17 mouse cellular contexts compared by ENCODE assay signal in genomic region chr19:56401864-56402263, GRCm38 (mm10). TPM values are rescaled to one million over a fixed set of nuclear protein-coding genes. Genes with fewer than 3 reads are reported as not detected.
A peak's percentile ranks its signal among the peaks of the same experiment; 100 is the strongest.
DNase-seq lines count a peak whose midpoint lies in the region; ATAC-seq lines count a peak whose summit lies in the region.
"Had no signal": no experiment of that assay in that cellular context is flagged by ENCODE, and none has a peak within 500 bp of the region (broad histone marks: within the 10 kb centered on the region; RNA-seq: fewer than 3 reads in every experiment).

No protein-coding gene starts in this region.

- H3K9ac ChIP-seq in hindbrain, embryonic 11.5 days (ENCODE audit: low read depth, low read length): no peak overlapping the region
- H3K9ac ChIP-seq in limb, embryonic 11.5 days (ENCODE audit: low read length): no peak overlapping the region
- no peak overlapping the region for H3K9ac ChIP-seq in kidney, embryonic 14.5 days (ENCODE audit: low read depth, low read length)

- DNase-seq in hindbrain, embryonic 11.5 days (ENCODE audit: low spot score): no peak
- DNase-seq in hindbrain, embryonic 10.5 days (ENCODE audit: low spot score): no peak
- DNase-seq in MN1 (ENCODE audit: low spot score): peak; percentile 47
- peak; percentile 49 for DNase-seq in limb, embryonic 11.5 days (ENCODE audit: low spot score)
- DNase-seq in right cerebral cortex, postnatal 36 days (ENCODE audit: low spot score in 2 of 2): no peak
- DNase-seq: cerebellum, adult 11-12 months; cerebellum, postnatal 25 days; gastrocnemius, postnatal 25 days; heart, postnatal 14 days; lung, adult 18-20 months; spleen, adult 18-20 months had no signal

- H3K4me2 ChIP-seq in hindbrain, embryonic 11.5 days (replicated peaks; ENCODE audit: low read depth, low read length): no peak overlapping the region
- no peak overlapping the region for H3K4me2 ChIP-seq in limb, embryonic 11.5 days (ENCODE audit: low read depth, severe bottlenecking)
- H3K4me2 ChIP-seq in kidney, embryonic 14.5 days (replicated peaks; ENCODE audit: low read depth, low read length): no peak overlapping the region
- H3K4me2 ChIP-seq: heart, embryonic 11.5 days had no signal

- no peaks in the 10 kb centered on the region; the same call in 1 of the 2 replicates for H3K27me3 ChIP-seq in hindbrain, embryonic 11.5 days (ENCODE audit: control insufficient read depth, insufficient read depth, low read length)
- H3K27me3 ChIP-seq in hindbrain, embryonic 10.5 days (ENCODE audit: insufficient read depth, poor library complexity, severe bottlenecking): peaks cover 18% of the 10 kb centered on the region
- H3K27me3 ChIP-seq in limb, embryonic 11.5 days (ENCODE audit: control insufficient read depth, insufficient read depth, low read length): no peaks in the 10 kb centered on the region
- H3K27me3 ChIP-seq in kidney, embryonic 14.5 days (ENCODE audit: control insufficient read depth, insufficient read depth, low read length): no peaks in the 10 kb centered on the region

- peak; percentile 47; the same call in 1 of the 2 replicates for ATAC-seq in hindbrain, embryonic 11.5 days (ENCODE audit: low FRiP score)
- ATAC-seq in limb, embryonic 11.5 days (ENCODE audit: insufficient number of reproducible peaks, low FRiP score, low TSS enrichment, low read depth): peak; percentile 58
- ATAC-seq in kidney, embryonic 14.5 days (ENCODE audit: low FRiP score, low TSS enrichment): no peak
- ATAC-seq: inflammation-experienced regulatory T-cells, adult 6 months had no signal

- no peak overlapping the region for H3K27ac ChIP-seq in hindbrain, embryonic 11.5 days (ENCODE audit: low read depth, low read length)
- no peak overlapping the region for H3K27ac ChIP-seq in hindbrain, embryonic 10.5 days
- H3K27ac ChIP-seq in brown adipose tissue, adult 24 weeks (replicated peaks; ENCODE audit: low read depth, low read length): peak overlapping the region; percentile 9; the same call in 1 of the 2 replicates
- H3K27ac ChIP-seq in limb, embryonic 11.5 days (replicated peaks; ENCODE audit: low read depth, low read length): no peak overlapping the region
- H3K27ac ChIP-seq in kidney, embryonic 14.5 days (ENCODE audit: low read depth, low read length): no peak overlapping the region

- H3K36me3 ChIP-seq in hindbrain, embryonic 11.5 days (ENCODE audit: control insufficient read depth, insufficient read depth, low read length): no peaks in the 10 kb centered on the region
- peaks cover 17% of the 10 kb centered on the region; the same call in 1 of the 2 replicates for H3K36me3 ChIP-seq in hindbrain, embryonic 10.5 days
- H3K36me3 ChIP-seq in limb, embryonic 11.5 days (ENCODE audit: control insufficient read depth, insufficient read depth, low read length): no peaks in the 10 kb centered on the region
- peaks cover 5% of the 10 kb centered on the region for H3K36me3 ChIP-seq in kidney, embryonic 14.5 days (ENCODE audit: control insufficient read depth, insufficient read depth, low read length)

- 75% methylated on average over 6 of the region's 6 CpGs for WGBS in hindbrain, embryonic 11.5 days
- 85% methylated on average over 6 of the region's 6 CpGs for WGBS in hindbrain, embryonic 10.5 days
- 40% methylated on average over 6 of the region's 6 CpGs for WGBS in limb, embryonic 11.5 days
- 80% methylated on average over 6 of the region's 6 CpGs for WGBS in kidney, embryonic 14.5 days

- H3K4me3 ChIP-seq in hindbrain, embryonic 11.5 days (ENCODE audit: low read depth, low read length): no peak overlapping the region
- H3K4me3 ChIP-seq in hindbrain, embryonic 10.5 days: no peak overlapping the region
- no peak overlapping the region for H3K4me3 ChIP-seq in brown adipose tissue, adult 24 weeks (ENCODE audit: insufficient read depth, low read depth, low read length)
- no peak overlapping the region for H3K4me3 ChIP-seq in limb, embryonic 11.5 days (ENCODE audit: low read depth, low read length)
- H3K4me3 ChIP-seq in kidney, embryonic 14.5 days (ENCODE audit: low read length): no peak overlapping the region
- H3K4me3 ChIP-seq: erythroblast, embryonic 14.5 days had no signal

- no peaks in the 10 kb centered on the region for H3K4me1 ChIP-seq in hindbrain, embryonic 11.5 days (replicated peaks; ENCODE audit: control insufficient read depth, insufficient read depth, low read length)
- H3K4me1 ChIP-seq in hindbrain, embryonic 10.5 days (replicated peaks): peaks cover 14% of the 10 kb centered on the region
- 0 out of 2 replicates have a peak, but pooled peaks cover 13% of the 10 kb centered on the region for H3K4me1 ChIP-seq in brown adipose tissue, adult 24 weeks (ENCODE audit: control insufficient read depth, insufficient read depth, insufficient read length, low read length)
- peaks cover 7% of the 10 kb centered on the region; the same call in 1 of the 2 replicates for H3K4me1 ChIP-seq in limb, embryonic 11.5 days (ENCODE audit: control insufficient read depth, insufficient read depth, low read length)
- peaks cover 9% of the 10 kb centered on the region; the same call in 1 of the 2 replicates for H3K4me1 ChIP-seq in kidney, embryonic 14.5 days (ENCODE audit: control insufficient read depth, insufficient read depth, low read length)

- no peaks in the 10 kb centered on the region for H3K9me3 ChIP-seq in hindbrain, embryonic 11.5 days (ENCODE audit: control insufficient read depth, low read length)
- no peaks in the 10 kb centered on the region for H3K9me3 ChIP-seq in hindbrain, embryonic 10.5 days
- no peaks in the 10 kb centered on the region for H3K9me3 ChIP-seq in limb, embryonic 11.5 days (ENCODE audit: control insufficient read depth, low read length)
- no peaks in the 10 kb centered on the region for H3K9me3 ChIP-seq in kidney, embryonic 14.5 days (ENCODE audit: control insufficient read depth, low read length)

RNA-seq across cellular contexts. Expression of gene Casp7, which starts 4.9 kb away (rescaled TPM):
- polyA plus RNA-seq in hindbrain, embryonic 11.5 days (2014; fragmentation: Nextera tagmentation; extraction: Ambion mirVana): 16.5 and 16.6 TPM in 2 replicates
- 15.4 and 15.7 TPM in 2 replicates for polyA plus RNA-seq in hindbrain, embryonic 10.5 days (2016; fragmentation: Nextera tagmentation; extraction: Ambion mirVana)
- polyA plus RNA-seq in brown adipose tissue, adult 24 weeks (2012; ENCODE audit: insufficient read depth, insufficient read length, missing spikeins): 5.4 and 8.2 TPM in 2 replicates
- 24.5 and 26.6 TPM in 2 replicates for polyA plus RNA-seq in limb, embryonic 11.5 days (2014; fragmentation: Nextera tagmentation; extraction: Ambion mirVana)
- 24.3 and 28.3 TPM in 2 replicates for polyA plus RNA-seq in kidney, embryonic 14.5 days (2014; fragmentation: Nextera tagmentation; extraction: Ambion mirVana)

RNA-seq across cellular contexts. Expression of gene Nrap, which starts 12.0 kb away (rescaled TPM):
- polyA plus RNA-seq in hindbrain, embryonic 11.5 days (2014; fragmentation: Nextera tagmentation; extraction: Ambion mirVana): 0.15 and 0.22 TPM in 2 replicates
- 0.05 and 0.08 TPM in 2 replicates for polyA plus RNA-seq in hindbrain, embryonic 10.5 days (2016; fragmentation: Nextera tagmentation; extraction: Ambion mirVana)
- 3.8 and 6.4 TPM in 2 replicates for polyA plus RNA-seq in brown adipose tissue, adult 24 weeks (2012; ENCODE audit: insufficient read depth, insufficient read length, missing spikeins)
- polyA plus RNA-seq in limb, embryonic 11.5 days (2014; fragmentation: Nextera tagmentation; extraction: Ambion mirVana): 0.21 TPM in 2 replicates
- polyA plus RNA-seq in kidney, embryonic 14.5 days (2014; fragmentation: Nextera tagmentation; extraction: Ambion mirVana): 0.19 TPM in 1 of 2 replicates, not detected in the other
- polyA plus RNA-seq: inflammation-experienced regulatory T-cells, adult 6 months had no signal

RNA-seq across cellular contexts. Expression of gene Plekhs1, which starts 59.6 kb away (rescaled TPM):
- polyA plus RNA-seq in hindbrain, embryonic 11.5 days (2014; fragmentation: Nextera tagmentation; extraction: Ambion mirVana): 0.18 TPM in 1 of 2 replicates, not detected in the other
- polyA plus RNA-seq in hindbrain, embryonic 10.5 days (2016; fragmentation: Nextera tagmentation; extraction: Ambion mirVana): 0.07 TPM in 1 of 2 replicates, not detected in the other
- not detected in 2 replicates for polyA plus RNA-seq in brown adipose tissue, adult 24 weeks (2012; ENCODE audit: insufficient read depth, insufficient read length, missing spikeins)
- 0.37 TPM in 1 of 2 replicates, not detected in the other for polyA plus RNA-seq in limb, embryonic 11.5 days (2014; fragmentation: Nextera tagmentation; extraction: Ambion mirVana)
- polyA plus RNA-seq in kidney, embryonic 14.5 days (2014; fragmentation: Nextera tagmentation; extraction: Ambion mirVana): 0.94 and 1.2 TPM in 2 replicates
- polyA plus RNA-seq: C2C12; erythroblast, embryonic 14.5 days had no signal

Comparison
In these comparisons a context has a peak if more than half of its experiments do, and no peak if none do; other contexts are left out.
1. DNase-seq: peak in MN1 (single experiment) and limb, embryonic 11.5 days (single experiment); none in hindbrain, embryonic 11.5 days (single experiment), hindbrain, embryonic 10.5 days (single experiment) and right cerebral cortex, postnatal 36 days (0 of 2).